ENCODE assay signal across 9 mouse cellular contexts in the genomic region with DNA sequence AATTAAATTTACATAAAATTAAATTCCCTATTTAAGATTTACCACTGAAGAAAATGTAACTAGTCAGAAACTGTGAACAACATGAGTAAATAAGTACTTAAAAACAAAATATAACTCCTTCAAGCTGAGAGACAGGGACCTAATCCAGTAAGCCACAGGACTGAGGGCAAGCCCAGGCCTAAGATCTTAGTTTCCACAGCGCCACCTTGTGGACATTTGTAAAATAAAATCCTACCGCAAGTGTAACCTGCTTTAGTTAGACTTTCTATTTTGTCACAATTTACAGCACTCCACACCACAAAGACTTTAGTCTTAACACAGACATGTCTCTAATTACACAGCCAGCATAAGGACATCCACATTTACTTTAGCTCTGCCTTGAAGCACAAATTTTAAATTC. TPM values are rescaled to one million over a fixed set of nuclear protein-coding genes. Genes with fewer than 3 reads are reported as not detected.
A peak's percentile ranks its signal among the peaks of the same experiment; 100 is the strongest.
DNase-seq lines count a peak whose midpoint lies in the region; ATAC-seq and TF ChIP-seq lines count a peak whose summit lies in the region.
"Had no signal": no experiment of that assay in that cellular context is flagged by ENCODE, and none has a peak within 500 bp of the region (broad histone marks: within the 10 kb centered on the region; RNA-seq: fewer than 3 reads in every experiment).

No protein-coding gene starts in this region.

- H3K9me3 ChIP-seq in embryonic facial prominence, embryonic 10.5 days, result no peaks in the 10 kb centered on the region
- no peaks in the 10 kb centered on the region for H3K9me3 ChIP-seq in stomach, postnatal 0 days (ENCODE audit: control insufficient read depth, low read length)
- H3K9me3 ChIP-seq: embryonic facial prominence, embryonic 15.5 days had no signal

- no peak overlapping the region for H3K9ac ChIP-seq in stomach, postnatal 0 days (ENCODE audit: low read length)
- H3K9ac ChIP-seq: embryonic facial prominence, embryonic 15.5 days had no signal

- no peaks in the 10 kb centered on the region for H3K27me3 ChIP-seq in embryonic facial prominence, embryonic 10.5 days (replicated peaks; ENCODE audit: low read depth, poor library complexity, severe bottlenecking)
- H3K27me3 ChIP-seq in stomach, postnatal 0 days (ENCODE audit: control insufficient read depth, insufficient read depth, low read length), result no peaks in the 10 kb centered on the region
- H3K27me3 ChIP-seq: embryonic facial prominence, embryonic 15.5 days had no signal

- H3K27ac ChIP-seq in embryonic facial prominence, embryonic 10.5 days (replicated peaks), result no peak overlapping the region
- no peak overlapping the region for H3K27ac ChIP-seq in stomach, postnatal 0 days (replicated peaks)
- H3K27ac ChIP-seq: embryonic facial prominence, embryonic 15.5 days had no signal

- DNase-seq in heart, adult 8-10 months (ENCODE audit: low spot score), result peak; percentile 62
- no peak for DNase-seq in heart, adult 11 months
- DNase-seq in CD4-positive helper T cell, adult 2 months (ENCODE audit: low read depth, low spot score), result peak; percentile 54
- peak; percentile 45 for DNase-seq in adrenal gland, adult 2 months
- peak; percentile 48 for DNase-seq in embryonic facial prominence, embryonic 10.5 days (ENCODE audit: low spot score)
- DNase-seq in kidney, postnatal 10 days, result peak; percentile 79
- peak; percentile 45 for DNase-seq in stomach, postnatal 0 days (ENCODE audit: low spot score)

- TF ChIP-seq EP300 in stomach, postnatal 0 days (optimal IDR thresholded peaks at IDR 0.05), result no peak

- ATAC-seq in megakaryocyte progenitor cell, adult 5-6 weeks (replicated peaks; ENCODE audit: poor library complexity), result peak; percentile 93
- no peak for ATAC-seq in stomach, postnatal 0 days (ENCODE audit: low FRiP score, low TSS enrichment)

- H3K4me2 ChIP-seq in stomach, postnatal 0 days (replicated peaks; ENCODE audit: low read depth), result no peak overlapping the region
- H3K4me2 ChIP-seq: embryonic facial prominence, embryonic 15.5 days had no signal

- peak; percentile 83 for TF ChIP-seq CTCF in stomach, postnatal 0 days (IDR thresholded peaks at IDR 0.05; ENCODE audit: low read depth)

- H3K4me3 ChIP-seq in embryonic facial prominence, embryonic 10.5 days, result no peak overlapping the region
- H3K4me3 ChIP-seq in stomach, postnatal 0 days (ENCODE audit: low read depth, low read length), result no peak overlapping the region
- H3K4me3 ChIP-seq: embryonic facial prominence, embryonic 15.5 days had no signal

- 6% methylated on average over 2 of the region's 2 CpGs for WGBS in embryonic facial prominence, embryonic 10.5 days
- WGBS in stomach, postnatal 0 days, result 6% methylated on average over 2 of the region's 2 CpGs

- H3K36me3 ChIP-seq in embryonic facial prominence, embryonic 10.5 days (replicated peaks), result peaks cover 46% of the 10 kb centered on the region
- H3K36me3 ChIP-seq in stomach, postnatal 0 days (ENCODE audit: control insufficient read depth, insufficient read depth, low read length), result no peaks in the 10 kb centered on the region; the same call in 1 of the 2 replicates

- H3K4me1 ChIP-seq in embryonic facial prominence, embryonic 10.5 days, result no peaks in the 10 kb centered on the region
- no peaks in the 10 kb centered on the region for H3K4me1 ChIP-seq in stomach, postnatal 0 days (replicated peaks; ENCODE audit: control insufficient read depth, insufficient read depth)
- H3K4me1 ChIP-seq: embryonic facial prominence, embryonic 15.5 days had no signal

RNA-seq across cellular contexts. Expression of a gene that starts 30.1 kb away (rescaled TPM):
- 10 to 100 TPM; 14.2 to 18.5 (median 17.0) TPM for total RNA-seq in heart, adult 8-10 months (2022)
- total RNA-seq in adrenal gland, adult 2 months (2021), result 10 to 100 TPM; 23.3 to 25.3 TPM
- polyA plus RNA-seq in adrenal gland, adult 2 months (2012; rRNA removed), result 15.7 and 23.2 TPM in 2 replicates
- polyA plus RNA-seq in embryonic facial prominence, embryonic 10.5 days (2016; fragmentation: Nextera tagmentation; extraction: Ambion mirVana), result 14.6 and 16.9 TPM in 2 replicates
- total RNA-seq in megakaryocyte progenitor cell, adult 5-6 weeks (2015), result 6.9 and 7.2 TPM in 2 replicates
- 8.7 and 10.4 TPM in 2 replicates for total RNA-seq in megakaryocyte progenitor cell, adult 5-6 weeks (2017)
- 4.5 TPM in 2 replicates for polyA plus RNA-seq in stomach, postnatal 0 days (2015; fragmentation: Nextera tagmentation; extraction: Ambion mirVana)

RNA-seq across cellular contexts. Expression of a gene that starts 43.5 kb away (rescaled TPM):
- total RNA-seq in heart, adult 8-10 months (2022), result 10 to 100 TPM; 24.0 to 30.2 (median 26.4) TPM
- 10 to 100 TPM; 47.2 to 50.1 TPM for total RNA-seq in adrenal gland, adult 2 months (2021)
- polyA plus RNA-seq in adrenal gland, adult 2 months (2012; rRNA removed), result 14.6 and 16.2 TPM in 2 replicates
- polyA plus RNA-seq in embryonic facial prominence, embryonic 10.5 days (2016; fragmentation: Nextera tagmentation; extraction: Ambion mirVana), result 50.4 and 55.3 TPM in 2 replicates
- 23.4 and 25.3 TPM in 2 replicates for total RNA-seq in megakaryocyte progenitor cell, adult 5-6 weeks (2015)
- 22.9 and 35.8 TPM in 2 replicates for total RNA-seq in megakaryocyte progenitor cell, adult 5-6 weeks (2017)
- polyA plus RNA-seq in stomach, postnatal 0 days (2015; fragmentation: Nextera tagmentation; extraction: Ambion mirVana), result 20.5 and 22.0 TPM in 2 replicates
